Mouse (Mus musculus): ENCODE data around the gene Rp9.

Rp9 gene

DNA sequence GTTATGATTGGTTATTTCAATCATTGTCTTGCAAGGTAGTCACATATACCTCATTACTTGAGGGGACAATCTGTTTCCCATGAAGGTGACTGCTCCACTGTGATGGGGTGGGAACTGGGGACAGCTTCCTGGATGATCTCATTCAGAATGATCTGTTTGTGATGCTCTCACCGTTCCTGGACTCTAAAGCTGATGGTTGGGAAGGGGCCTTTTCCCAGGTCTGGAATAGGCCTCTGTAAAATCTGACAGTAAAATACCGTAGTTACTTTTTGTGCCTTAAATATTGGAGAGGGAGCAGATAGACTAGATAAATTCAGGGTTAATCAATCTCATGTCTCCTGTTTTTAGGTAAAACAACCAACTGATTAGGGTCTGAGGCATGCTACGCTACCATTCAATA, at the start of gene Rp9:
Gene Rp9, minus strand, starts transcription at position 101 of the 400 bp plus-strand sequence.
- DNase-seq (ENCODE audit: low spot score) = no peak

DNA sequence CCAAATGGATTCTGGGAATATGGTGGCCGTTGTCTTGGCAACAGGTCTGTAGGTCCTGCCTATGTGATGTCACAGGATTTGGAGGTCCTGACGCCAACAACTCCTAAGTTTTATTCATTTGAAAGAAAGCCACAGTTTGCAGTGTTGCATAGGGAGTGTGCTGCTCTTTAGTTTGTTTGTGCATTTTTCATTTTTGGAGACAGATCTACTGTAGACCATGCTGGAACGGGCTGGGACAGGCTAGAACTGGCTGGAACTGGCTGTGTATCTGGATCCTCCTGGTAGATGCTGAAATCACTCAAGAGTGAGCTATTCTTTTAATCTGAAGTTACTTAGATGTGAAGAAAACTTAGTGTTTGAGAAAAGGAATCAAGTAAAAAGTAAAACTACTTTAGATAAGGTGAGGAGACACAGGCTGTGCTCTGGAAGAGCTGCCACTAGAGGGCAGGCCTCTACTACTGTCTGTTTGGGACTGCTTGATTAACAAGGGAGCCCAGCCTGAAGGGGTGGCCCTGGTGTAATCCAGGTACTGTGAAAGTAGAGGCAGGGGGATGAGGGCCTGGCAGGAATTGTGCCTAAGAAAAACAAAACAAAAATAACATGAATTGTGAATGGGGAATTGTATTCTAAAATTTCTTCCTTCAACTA, 49.0 kb upstream of the Rp9 start:
- peak; percentile 30 for DNase-seq (ENCODE audit: low spot score)

DNA sequence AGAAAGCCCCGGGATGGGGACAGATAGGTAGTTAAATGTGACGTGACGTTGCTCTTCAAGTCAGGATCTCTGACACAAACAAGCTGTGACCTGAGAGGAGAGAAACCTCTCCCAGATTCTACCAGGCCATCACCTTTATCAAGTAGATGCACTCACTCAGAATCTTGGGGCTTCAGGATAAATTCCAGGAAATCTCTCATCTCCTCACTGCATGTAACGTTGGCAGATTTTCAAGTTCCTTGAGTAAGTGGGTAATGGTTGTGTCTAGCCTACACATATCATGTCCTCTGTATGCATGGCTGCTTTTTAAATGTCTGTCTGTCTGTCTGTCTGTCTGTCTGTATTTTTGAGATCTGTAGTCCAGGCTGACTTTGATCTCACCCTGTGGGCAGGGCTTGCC, 45.5 kb upstream of the Rp9 start:
- DNase-seq (ENCODE audit: low spot score) = no peak

DNA sequence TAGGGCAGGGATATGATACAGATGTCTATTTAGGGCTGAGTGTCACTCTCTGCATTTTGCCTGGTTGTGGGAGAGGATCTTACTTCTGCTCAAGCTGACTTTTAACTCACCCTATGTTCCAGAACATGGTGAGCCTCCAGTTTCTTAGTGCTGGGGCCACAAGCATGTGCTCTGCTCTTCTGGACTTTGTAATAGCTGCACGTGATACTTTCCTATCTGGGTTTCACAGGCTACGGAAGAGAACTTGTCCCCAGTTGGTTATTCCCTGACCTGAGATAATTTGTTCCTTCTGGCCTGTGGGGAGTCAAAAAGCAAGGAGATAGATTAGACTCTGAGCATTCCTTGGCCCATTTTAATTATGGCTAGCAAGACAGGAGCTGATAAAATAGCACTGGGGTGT, 36.0 kb upstream of the Rp9 start:
- DNase-seq (ENCODE audit: low spot score) = no peak

DNA sequence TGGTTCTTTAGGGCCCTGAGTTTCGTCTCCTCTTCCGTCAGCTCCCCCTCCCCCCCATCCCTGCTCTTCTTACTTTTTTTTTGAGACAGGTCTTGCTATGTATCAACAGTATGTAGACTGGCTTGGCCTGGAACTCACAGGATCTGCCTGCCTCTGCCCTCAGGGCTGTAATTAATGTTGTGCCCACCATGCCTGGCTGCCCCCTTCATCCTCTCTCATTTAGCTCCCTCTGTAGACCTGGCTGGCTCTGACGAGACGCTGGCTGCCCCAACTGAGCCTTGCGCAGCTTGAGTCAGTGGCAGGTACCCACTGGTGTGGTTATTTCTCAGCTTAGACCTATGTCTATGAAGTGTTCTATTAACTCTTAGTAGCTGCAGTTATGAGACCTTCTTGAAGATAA, 34.0 kb upstream of the Rp9 start:
- no peak for DNase-seq (ENCODE audit: low spot score)

DNA sequence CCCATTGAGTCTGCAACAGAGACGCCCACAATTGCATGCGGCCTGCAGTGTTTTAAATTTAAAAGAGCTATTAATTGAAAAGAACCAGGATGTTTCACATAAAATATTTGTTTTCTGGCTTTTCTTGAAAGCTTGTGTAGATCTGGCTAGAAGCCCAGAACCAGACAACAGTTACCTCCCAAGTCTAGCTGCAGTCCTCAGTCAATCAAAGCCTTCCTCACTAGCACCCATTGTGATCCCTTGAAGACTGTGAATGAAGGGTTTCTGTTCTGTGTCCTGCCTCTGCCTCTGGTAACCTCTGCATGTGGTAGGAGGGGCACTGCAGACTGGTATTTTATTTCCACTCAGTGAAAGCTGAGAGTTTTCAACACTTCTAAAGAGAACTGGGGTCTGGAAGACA, 33.4 kb upstream of the Rp9 start:
- DNase-seq (ENCODE audit: low spot score) = no peak

DNA sequence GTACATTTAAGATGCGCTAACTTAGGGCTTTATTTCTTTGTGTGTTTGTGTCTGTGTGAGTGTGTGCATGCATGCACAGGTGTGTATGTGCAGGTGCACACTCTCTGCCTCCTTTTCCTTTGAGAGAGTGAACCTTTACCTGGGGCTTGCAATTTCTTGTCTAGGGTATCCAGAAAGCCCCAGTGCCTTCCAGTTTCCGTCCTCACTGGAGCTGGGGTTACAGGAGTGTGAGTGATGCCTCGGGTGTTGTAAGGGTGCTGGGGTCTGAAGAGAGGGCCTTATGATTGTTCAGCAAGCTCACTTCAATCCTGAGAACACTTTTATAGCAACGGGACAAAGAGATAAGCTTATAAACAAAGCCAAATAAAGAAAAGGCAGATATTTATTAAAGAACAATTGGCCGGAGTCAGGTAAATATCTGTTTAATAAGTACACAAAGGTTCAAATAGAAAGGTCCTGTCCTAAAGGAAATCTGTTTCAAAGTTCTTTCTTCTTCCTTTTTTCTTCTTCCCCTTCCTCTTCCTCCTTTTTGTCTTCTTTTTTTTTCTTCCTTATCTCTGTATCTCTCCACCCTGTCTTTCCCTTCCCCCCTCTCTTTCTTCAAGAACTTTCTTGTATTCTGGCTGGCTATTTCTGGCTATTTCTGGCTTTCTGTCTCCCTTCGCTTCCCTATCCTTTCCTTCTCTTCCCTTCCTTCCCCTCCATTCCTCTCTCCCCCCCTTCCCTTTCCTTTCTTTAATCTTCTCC, 27.7 kb upstream of the Rp9 start:
- DNase-seq (ENCODE audit: low spot score) = no peak

DNA sequence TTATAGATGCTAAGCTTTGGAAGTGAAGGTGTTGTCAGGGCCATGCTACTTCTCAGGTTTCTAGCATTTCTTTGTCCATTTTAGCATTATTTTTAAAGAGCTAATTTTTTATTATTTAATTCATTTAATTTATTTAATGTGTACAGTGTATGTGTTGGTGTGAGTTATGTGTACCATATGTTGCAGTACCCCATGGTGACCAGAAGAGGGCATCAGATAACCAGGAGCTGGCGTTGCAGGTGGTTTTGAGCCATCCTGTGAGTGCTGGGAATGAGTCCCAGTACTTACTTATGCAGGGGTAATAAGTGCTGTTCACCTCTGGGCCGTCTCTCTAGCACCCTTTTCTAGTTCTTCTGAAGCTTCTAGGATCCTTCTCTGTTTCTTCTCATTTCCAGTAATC, 25.6 kb upstream of the Rp9 start:
- no peak for DNase-seq (ENCODE audit: low spot score)

DNA sequence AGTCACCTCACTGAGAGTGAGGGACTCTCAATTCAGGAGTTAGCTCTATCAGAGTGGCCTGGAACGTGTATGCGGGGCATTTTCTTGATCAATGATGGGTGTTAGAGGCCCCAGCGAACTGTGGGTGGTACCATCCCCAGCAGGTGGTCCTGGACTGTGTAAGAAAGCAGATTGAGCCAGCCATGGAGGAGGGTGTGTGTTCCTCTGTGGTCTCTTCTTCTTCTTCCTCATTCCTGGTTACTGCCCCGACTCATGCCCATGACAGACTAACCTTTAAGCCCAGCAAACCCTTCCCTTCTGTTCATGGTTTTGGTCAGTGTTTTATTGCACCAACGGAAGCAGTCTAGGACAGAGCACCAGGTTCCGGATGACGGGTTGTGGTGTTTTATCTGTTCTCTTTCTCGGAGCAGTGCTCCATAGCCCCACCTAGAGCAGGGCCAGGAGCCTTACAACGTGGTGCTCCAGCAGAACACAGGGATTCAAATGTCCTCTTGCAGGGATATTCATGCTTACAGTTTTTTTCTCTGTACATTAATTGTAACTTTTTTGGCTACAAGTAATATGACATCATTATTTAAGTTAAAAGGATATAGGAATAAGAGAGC, 24.8 kb upstream of the Rp9 start:
- DNase-seq (ENCODE audit: low spot score) = no peak

DNA sequence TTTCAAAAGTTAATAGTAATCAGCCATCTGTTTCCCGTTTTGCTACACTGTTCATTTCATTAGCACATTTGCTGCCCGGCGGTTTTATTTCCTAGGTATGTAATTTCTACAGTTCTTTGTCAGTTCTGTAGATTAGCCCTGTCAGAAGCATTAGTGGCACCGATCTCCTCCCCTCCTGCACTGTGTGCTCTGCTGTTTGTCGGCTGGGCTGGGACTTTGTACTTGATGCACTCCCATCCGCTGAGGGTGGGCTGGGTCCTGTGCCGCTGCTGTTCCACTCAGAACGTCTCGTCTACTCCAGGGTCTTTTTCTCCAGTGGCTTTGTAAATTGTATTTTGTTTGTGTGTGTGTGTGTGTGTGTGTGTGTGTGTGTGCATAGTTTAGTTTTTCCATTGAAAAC, 19.4 kb upstream of the Rp9 start:
- DNase-seq (ENCODE audit: low spot score) = no peak

DNA sequence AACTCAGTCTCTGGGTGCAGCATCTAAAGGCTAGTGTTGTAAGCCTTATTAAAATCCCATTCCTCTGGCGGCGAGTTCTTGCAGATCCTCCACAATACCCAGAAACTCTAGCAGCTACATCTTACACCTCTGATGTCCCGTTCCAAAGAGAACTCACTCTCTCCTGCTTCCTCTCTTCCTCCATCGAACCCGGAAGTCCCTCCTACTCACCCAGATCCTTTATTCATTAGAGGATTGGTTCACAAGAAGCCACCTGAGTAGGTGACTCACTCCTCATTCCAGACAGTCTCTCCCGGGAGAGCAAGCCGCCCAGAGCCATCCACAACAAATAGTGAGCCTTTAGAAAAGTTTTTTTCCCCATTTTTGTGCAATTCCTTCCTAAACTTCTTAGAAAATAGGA, 16.7 kb upstream of the Rp9 start:
- no peak for DNase-seq (ENCODE audit: low spot score)

DNA sequence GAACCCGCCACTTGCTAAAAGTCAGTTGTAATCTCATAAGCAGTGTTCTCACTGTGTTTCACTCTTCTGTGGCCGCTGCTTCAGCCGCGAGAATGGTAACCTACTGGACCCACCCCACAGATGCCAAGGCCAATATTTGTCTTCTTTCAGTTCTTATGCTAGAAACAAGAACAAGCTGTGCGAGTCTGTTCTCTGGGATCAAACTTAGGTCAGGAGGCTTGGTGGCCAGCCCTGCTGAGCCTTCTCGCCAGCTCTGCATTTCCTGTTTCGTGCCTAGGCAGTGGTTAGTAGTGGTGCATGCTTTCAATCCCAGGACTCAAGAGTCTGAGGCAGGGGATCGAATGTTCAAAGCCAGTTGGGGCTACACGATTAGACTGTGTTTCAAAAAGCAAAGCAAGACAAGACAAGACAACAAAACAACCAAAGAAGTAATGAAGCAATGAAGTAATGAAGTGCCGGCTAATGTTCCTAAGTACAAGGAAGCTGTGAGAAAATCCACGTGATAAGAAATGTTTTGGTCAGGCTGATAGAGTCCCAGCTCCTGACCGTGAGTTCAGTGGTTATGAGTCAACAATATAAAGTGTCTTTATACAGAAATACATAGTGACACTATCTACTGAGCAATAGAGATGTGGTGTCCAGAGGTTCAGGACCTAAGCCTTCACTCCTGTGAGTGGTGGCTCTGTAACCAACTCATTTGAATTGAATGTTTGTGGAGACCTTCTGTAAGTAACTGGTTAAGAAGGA, 15.2 kb upstream of the Rp9 start:
- no peak for DNase-seq (ENCODE audit: low spot score)

DNA sequence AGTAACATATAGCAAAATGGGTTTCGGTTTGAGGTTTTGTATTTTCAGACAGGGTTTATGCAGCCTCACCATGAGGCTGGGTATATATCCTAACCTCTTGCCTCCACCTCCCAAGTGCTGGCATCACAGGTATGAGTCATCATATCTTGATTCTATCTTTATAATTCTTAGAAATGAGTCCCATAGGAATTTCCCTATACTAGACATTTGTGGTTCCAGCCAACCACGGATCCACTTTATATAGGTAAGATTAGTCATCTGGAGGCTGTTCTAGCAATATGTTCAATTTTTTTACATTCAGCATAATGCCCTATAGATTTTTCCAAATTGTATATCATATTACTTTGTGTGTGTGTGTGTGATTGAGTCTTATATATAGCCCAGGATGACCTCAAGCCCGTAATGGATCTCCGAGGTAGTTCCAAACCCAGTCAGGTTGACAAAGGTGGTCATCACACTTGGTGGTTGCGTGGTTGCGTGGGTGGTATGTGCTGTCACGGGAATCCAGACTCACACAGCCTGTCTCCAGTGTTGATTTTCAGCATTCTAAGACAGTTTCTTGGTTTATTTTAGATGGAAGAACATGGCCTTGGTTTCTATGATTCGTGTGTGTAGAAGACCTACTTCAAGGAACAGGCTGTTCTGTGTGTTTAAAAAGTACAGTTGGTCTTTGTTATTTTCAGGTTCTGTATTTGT, 14.5 kb upstream of the Rp9 start:
- DNase-seq (ENCODE audit: low spot score) = no peak

DNA sequence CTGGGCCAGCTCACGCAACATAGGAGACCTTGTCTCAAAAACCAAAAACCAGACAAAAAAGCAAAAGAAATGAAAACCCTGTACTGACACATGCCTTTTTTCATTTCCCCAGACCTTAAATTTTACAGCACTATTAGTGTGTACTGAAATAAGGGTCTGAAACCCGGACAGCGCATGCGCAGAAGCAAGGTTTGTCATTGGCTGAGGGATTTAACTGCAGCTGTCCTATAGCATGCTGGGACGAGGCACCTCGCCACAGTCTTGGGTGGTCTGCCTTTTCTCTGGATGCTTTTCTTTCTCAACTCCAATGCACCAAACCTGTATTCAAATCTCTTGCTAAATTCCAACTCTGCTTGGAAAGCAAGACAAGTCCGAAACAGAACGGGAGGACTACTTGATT, 9.4 kb upstream of the Rp9 start:
- DNase-seq (ENCODE audit: low spot score) = no peak

DNA sequence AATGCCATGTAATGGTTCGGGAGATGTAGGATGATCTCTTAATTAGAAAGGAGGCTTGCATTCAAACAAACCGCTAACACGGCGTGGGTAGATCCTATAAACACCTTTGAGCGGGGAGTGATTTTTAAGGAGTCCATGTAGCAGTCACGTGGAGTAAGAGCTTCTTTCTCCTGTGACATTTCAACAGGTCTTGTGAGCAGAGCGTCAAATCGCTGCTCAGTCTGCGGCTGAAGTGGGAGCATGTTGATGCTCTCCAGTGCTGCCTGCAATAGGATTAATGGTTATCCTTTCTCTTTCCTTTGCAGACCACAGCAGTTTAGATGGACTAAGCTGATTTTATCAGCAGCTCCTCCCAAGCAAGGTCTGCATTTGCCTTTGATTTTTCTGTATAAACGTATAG, 6.7 kb upstream of the Rp9 start:
- no peak for DNase-seq (ENCODE audit: low spot score)

DNA sequence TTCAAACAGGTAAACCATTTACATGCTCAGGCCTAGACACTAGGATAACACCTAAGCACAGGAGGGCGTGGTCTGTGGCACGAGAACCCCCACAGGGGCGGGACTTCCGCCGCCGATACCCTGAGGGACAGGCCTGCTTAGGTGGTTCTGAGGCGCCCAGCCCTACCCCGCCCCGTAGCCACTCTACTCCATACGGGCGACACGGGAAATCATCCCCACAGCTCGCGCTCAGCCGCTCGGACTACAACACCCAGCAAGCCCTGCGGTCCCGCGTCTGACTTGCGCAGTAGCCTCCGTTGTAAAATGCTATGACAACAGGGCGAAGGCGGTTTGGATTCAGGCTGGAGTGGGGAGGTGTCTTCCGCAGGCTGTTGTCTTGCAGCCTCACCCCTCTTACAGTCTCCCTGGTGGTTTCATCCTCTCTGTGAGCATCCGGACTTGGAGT, 5.9 kb upstream of the Rp9 start, which contains the start of gene Bbs9:
Gene Bbs9, plus strand, starts transcription at position 292 of the 445 bp plus-strand sequence.
- peak; percentile 92 for DNase-seq (ENCODE audit: low spot score)

DNA sequence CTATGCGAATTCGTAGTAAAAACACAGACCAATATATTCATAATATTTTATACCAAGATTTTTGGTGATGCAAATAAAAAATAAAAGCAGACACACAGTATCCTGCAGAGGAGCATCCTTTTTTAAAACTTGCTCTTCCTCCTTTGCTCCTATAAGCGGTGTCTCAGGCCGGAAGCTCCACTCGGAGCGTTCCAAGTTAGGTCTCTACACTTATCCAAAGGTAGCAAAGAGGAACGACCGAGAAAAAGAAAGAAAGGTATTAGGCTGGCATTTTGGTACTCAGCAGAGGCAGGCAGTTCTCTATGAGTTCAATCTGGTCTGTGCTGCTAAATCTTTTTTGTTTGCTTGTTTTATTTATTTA, 664 bp downstream of the Rp9 start:
- no peak for DNase-seq (ENCODE audit: low spot score)

DNA sequence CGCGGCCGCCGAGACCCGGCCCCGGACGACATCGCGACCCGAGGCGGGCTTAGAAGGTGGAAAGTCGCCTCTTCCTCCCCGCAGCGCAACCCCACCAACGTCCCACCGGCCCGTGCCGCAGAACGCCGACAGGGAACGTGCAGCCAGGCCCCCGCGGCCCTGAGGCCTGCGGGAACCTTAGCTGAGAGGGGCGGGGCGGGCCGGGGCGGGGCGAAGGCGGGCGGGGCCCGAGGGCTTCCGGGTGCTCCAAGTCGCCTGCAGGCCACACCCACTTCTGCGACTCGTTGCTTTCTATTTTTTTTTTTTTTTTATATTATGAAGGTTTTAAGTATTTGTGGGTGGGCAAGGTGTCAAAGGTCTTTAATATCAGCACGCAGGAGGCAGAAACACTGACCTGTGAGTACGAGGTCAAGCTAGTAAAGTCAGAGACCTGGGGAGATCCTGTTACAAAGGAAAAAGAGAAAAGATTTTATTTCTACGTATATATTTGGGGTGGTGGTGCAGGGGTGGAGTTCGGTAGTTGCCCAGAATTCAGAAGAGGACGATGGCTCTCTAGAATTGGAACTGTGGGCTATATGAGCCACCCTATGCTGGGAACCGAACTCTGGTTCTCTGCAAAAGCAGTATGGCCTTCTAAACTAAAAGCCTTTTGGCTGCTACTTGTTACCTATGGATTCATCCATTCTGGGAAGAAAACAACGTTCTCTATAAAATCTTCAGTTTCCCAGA, 1.2 kb downstream of the Rp9 start:
- DNase-seq (ENCODE audit: low spot score) = no peak

DNA sequence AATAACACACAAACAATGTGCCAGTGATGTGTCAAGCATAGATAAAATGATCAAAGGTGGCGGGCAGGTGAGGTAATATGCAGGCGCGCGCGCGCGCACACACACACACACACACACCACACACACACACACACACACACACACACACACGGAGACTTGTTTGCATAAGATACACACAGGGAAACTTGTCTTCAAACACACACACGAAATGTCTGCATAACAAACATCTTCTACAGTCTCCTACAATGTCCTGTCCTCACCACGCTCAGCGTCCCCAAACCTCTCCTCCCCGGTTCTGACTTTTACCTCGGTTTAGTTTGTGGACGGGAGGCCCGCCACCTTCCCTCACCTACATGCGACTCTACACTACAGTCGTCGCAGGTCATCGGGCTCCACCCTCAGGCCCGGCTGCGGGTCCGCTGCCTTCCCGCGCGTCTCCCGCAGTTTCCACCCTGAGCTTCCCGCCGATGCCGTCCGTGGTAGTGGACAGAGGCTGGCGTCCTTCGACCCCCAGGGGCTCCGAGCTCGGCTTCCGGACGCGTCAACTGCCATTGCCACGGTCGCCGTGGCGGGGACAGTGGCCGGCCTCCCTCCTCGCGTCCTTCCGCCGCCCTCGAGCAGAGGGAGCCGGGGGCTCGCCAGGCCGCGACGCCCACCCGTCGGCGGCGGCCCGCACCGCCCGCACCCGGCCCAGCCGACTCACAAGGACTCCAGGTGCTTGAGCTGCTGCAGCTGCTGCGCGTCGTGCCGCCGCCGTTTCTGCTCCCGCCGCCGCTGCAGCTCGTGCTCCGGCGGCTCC, 2.0 kb downstream of the Rp9 start:
- DNase-seq (ENCODE audit: low spot score) = no peak

DNA sequence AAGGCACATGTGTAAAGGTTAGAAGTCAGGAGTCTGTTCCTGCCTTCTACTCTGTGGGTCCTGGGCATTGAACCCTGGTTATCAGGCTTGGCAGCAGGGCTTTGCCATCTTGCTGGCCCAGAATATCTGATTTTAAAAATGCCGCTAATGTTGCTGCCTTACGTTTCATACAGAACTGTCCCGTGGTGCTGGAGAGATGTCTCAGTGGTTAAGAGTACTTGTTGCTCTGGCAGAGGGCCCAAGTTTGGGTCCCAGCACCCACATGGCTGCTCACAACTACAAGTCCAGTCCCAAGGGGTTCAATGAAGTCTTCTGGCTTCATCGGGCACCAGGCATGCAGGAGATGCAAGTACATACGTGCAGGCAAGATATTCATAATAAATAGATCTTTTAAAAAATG, 3.3 kb downstream of the Rp9 start:
- DNase-seq (ENCODE audit: low spot score) = no peak

DNA sequence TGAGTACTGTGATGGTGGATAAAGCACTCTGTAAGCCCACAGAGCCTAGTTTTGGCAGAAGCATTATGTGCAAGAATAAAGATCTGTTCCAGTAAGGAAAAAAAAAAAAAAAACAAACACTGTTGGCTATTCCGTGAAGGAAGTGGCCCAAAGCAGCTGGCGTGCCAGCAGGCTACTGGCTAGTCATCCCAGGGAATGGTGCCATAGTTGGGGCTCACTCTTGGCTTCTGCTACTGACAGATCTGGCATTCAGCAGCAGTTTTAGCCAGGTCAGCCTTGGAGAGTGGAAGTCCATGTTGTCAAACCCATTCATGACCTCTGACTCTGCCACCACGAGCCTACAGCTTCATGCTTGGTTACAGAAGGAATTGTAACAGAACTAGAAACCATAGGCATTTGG, 7.6 kb downstream of the Rp9 start:
- DNase-seq (ENCODE audit: low spot score) = no peak
